ENCODE assay signal across 11 mouse cellular contexts in genomic region chr8:92113901-92114300, GRCm38 (mm10).
DNase-seq lines count a peak whose midpoint lies in the region; ATAC-seq and TF ChIP-seq lines count a peak whose summit lies in the region.
"Had no signal": no experiment of that assay in that cellular context is flagged by ENCODE, and none has a peak within 500 bp of the region (broad histone marks: within the 10 kb centered on the region; RNA-seq: fewer than 3 reads in every experiment).

No protein-coding gene starts in this region.

- H3K4me2 ChIP-seq in forebrain, embryonic 11.5 days (ENCODE audit: low read depth, low read length, severe bottlenecking): peak overlapping the region; percentile 24; the same call in 1 of the 2 replicates
- no peak overlapping the region for H3K4me2 ChIP-seq in forebrain, postnatal 0 days (ENCODE audit: low read depth)
- H3K4me2 ChIP-seq in lung, embryonic 16.5 days (ENCODE audit: low read depth, low read length): 0 out of 2 replicates have a peak overlapping the region, but pooled peaks have one; percentile 21
- H3K4me2 ChIP-seq in neural tube, embryonic 12.5 days (replicated peaks): peak overlapping the region; percentile 35

- H3K9me3 ChIP-seq in forebrain, embryonic 11.5 days (ENCODE audit: control insufficient read depth, low read length): no peaks in the 10 kb centered on the region
- H3K9me3 ChIP-seq in forebrain, postnatal 0 days (ENCODE audit: low read length): no peaks in the 10 kb centered on the region
- no peaks in the 10 kb centered on the region for H3K9me3 ChIP-seq in lung, embryonic 16.5 days (ENCODE audit: control insufficient read depth, low read length)
- no peaks in the 10 kb centered on the region for H3K9me3 ChIP-seq in neural tube, embryonic 12.5 days

- no peaks in the 10 kb centered on the region for H3K36me3 ChIP-seq in forebrain, embryonic 11.5 days (ENCODE audit: control insufficient read depth, insufficient read depth, low read length)
- no peaks in the 10 kb centered on the region for H3K36me3 ChIP-seq in forebrain, postnatal 0 days (ENCODE audit: insufficient read depth)
- no peaks in the 10 kb centered on the region for H3K36me3 ChIP-seq in lung, embryonic 16.5 days (ENCODE audit: control insufficient read depth, insufficient read depth, low read length)
- no peaks in the 10 kb centered on the region for H3K36me3 ChIP-seq in neural tube, embryonic 12.5 days

- DNase-seq in forebrain, embryonic 11.5 days (ENCODE audit: low spot score): peak; percentile 58
- no peak for DNase-seq in forebrain, postnatal 0 days
- DNase-seq in lung, postnatal 4 days: no peak
- DNase-seq in forelimb bud, embryonic 11.5 days (ENCODE audit: low read depth, low spot score): peak; percentile 62
- no peak for DNase-seq in adrenal gland, postnatal 25 days
- no peak for DNase-seq in frontal cortex, adult 2 months (ENCODE audit: extremely low spot score in 1 of 2, low spot score in 1 of 2)
- DNase-seq: gastrocnemius, postnatal 10 days; heart, postnatal 36 days; right cerebral cortex, postnatal 14 days had no signal

- H3K27ac ChIP-seq in forebrain, embryonic 11.5 days (ENCODE audit: low read depth, low read length): no peak overlapping the region
- no peak overlapping the region for H3K27ac ChIP-seq in forebrain, postnatal 0 days (ENCODE audit: low read depth, low read length)
- no peak overlapping the region for H3K27ac ChIP-seq in lung, embryonic 16.5 days (ENCODE audit: low read length)
- H3K27ac ChIP-seq in neural tube, embryonic 12.5 days: no peak overlapping the region

- no peak for ATAC-seq in forebrain, embryonic 11.5 days (replicated peaks; ENCODE audit: low FRiP score)
- no peak for ATAC-seq in forebrain, postnatal 0 days
- no peak for ATAC-seq in lung, embryonic 16.5 days (ENCODE audit: low read depth)
- no peak for ATAC-seq in neural tube, embryonic 12.5 days (ENCODE audit: low FRiP score, low read depth)

- H3K4me1 ChIP-seq in forebrain, embryonic 11.5 days (replicated peaks; ENCODE audit: control insufficient read depth, insufficient read depth, low read length): peaks cover 4% of the 10 kb centered on the region; the same call in 1 of the 2 replicates
- H3K4me1 ChIP-seq in forebrain, postnatal 0 days (ENCODE audit: insufficient read depth): no peaks in the 10 kb centered on the region
- peaks cover 4% of the 10 kb centered on the region; the same call in 1 of the 2 replicates for H3K4me1 ChIP-seq in lung, embryonic 16.5 days (replicated peaks; ENCODE audit: control insufficient read depth, insufficient read depth, low read length)
- H3K4me1 ChIP-seq in neural tube, embryonic 12.5 days: peaks cover 17% of the 10 kb centered on the region

- WGBS in forebrain, embryonic 11.5 days: under 1% methylated on average over 9 of the region's 9 CpGs
- 7% methylated on average over 9 of the region's 9 CpGs for WGBS in forebrain, postnatal 0 days
- 10% methylated on average over 9 of the region's 9 CpGs for WGBS in lung, embryonic 16.5 days
- 6% methylated on average over 9 of the region's 9 CpGs for WGBS in neural tube, embryonic 12.5 days

- H3K4me3 ChIP-seq in forebrain, embryonic 11.5 days (ENCODE audit: low read depth, low read length): no peak overlapping the region
- H3K4me3 ChIP-seq in forebrain, postnatal 0 days (ENCODE audit: low read depth, low read length): no peak overlapping the region
- no peak overlapping the region for H3K4me3 ChIP-seq in lung, embryonic 16.5 days (ENCODE audit: low read length)
- no peak overlapping the region for H3K4me3 ChIP-seq in neural tube, embryonic 12.5 days

- peaks cover 21% of the 10 kb centered on the region for H3K27me3 ChIP-seq in forebrain, embryonic 11.5 days (ENCODE audit: control insufficient read depth, insufficient read depth, low read length)
- peaks cover 12% of the 10 kb centered on the region for H3K27me3 ChIP-seq in forebrain, postnatal 0 days (ENCODE audit: insufficient read depth, low read length)
- H3K27me3 ChIP-seq in lung, embryonic 16.5 days (ENCODE audit: control insufficient read depth, insufficient read depth, low read depth, low read length): no peaks in the 10 kb centered on the region
- H3K27me3 ChIP-seq in neural tube, embryonic 12.5 days (replicated peaks): no peaks in the 10 kb centered on the region

- H3K9ac ChIP-seq in forebrain, embryonic 11.5 days (ENCODE audit: low read length): no peak overlapping the region
- no peak overlapping the region for H3K9ac ChIP-seq in forebrain, postnatal 0 days
- no peak overlapping the region for H3K9ac ChIP-seq in lung, embryonic 16.5 days (ENCODE audit: low read length)
- H3K9ac ChIP-seq in neural tube, embryonic 12.5 days: no peak overlapping the region

- no peak for TF ChIP-seq CTCF in forebrain, postnatal 0 days (IDR thresholded peaks at IDR 0.05; ENCODE audit: low read depth)

Comparison
In these comparisons a context has a peak if more than half of its experiments do, and no peak if none do; other contexts are left out.
1. DNase-seq: peak in forebrain, embryonic 11.5 days (single experiment) and forelimb bud, embryonic 11.5 days (single experiment); none in forebrain, postnatal 0 days (single experiment), lung, postnatal 4 days (0 of 2), adrenal gland, postnatal 25 days (single experiment) and frontal cortex, adult 2 months (0 of 2).